Mouse (Mus musculus) ES-E14 (cell line): Measurements from ENCODE around the gene Kansl3.

Source experiments
- CHD2 ChIP-seq: IDR thresholded peaks from 2 replicates; pipeline ENCODE4 v1.6.1; 2014; ENCODE audit warnings: mild to moderate bottlenecking, low read depth, low read length, inconsistent platforms
- MAFK ChIP-seq: IDR thresholded peaks from 2 replicates; pipeline ENCODE4 v1.6.1; 2014; ENCODE audit warnings: mild to moderate bottlenecking, low read depth, low read length, inconsistent platforms; ENCODE audit not compliant: insufficient read depth
- ZNF384 ChIP-seq: IDR thresholded peaks from 2 replicates; pipeline ENCODE4 v1.6.1; 2012; ENCODE audit warnings: low read depth, low read length, inconsistent platforms

- TF ChIP-seq ZNF384: no peak
- no peak for TF ChIP-seq MAFK
- TF ChIP-seq CHD2: no peak
These were observed 43.1 kb downstream of the Kansl3 start for GRCm38 (mm10) chr1:36325900-36326321.
